Mouse (Mus musculus): Measurements from ENCODE around the gene Pds5a.
"Not testable (repeated sequence)": the region's sequence is repeated elsewhere in the genome, so short reads cannot be mapped to it uniquely, and the experiment has no call there.

Gene Pds5a

GRCm38 (mm10) chr5:65697836-65698758, at the start of gene Pds5a:
TSS of gene Pds5a (minus strand) at chr5:65698273.
- DNase-seq (ENCODE audit: low spot score), result peak; percentile 88

GRCm38 (mm10) chr5:65746908-65747307, 48.8 kb upstream of the Pds5a start:
- no peak for DNase-seq (ENCODE audit: low spot score)

GRCm38 (mm10) chr5:65739366-65739765, 41.3 kb upstream of the Pds5a start:
- DNase-seq (ENCODE audit: low spot score), result no peak

GRCm38 (mm10) chr5:65735601-65736000, 37.5 kb upstream of the Pds5a start:
- no peak for DNase-seq (ENCODE audit: low spot score)

GRCm38 (mm10) chr5:65731173-65732007, 33.3 kb upstream of the Pds5a start:
- DNase-seq (ENCODE audit: low spot score), result peak; percentile 61

GRCm38 (mm10) chr5:65724311-65725054, 26.4 kb upstream of the Pds5a start:
- peak; percentile 85 for DNase-seq (ENCODE audit: low spot score)

- DNase-seq (ENCODE audit: low spot score), result peak; percentile 26
Measured at GRCm38 (mm10) chr5:65718368-65718767, 20.3 kb upstream of the Pds5a start.

GRCm38 (mm10) chr5:65717903-65718211, 19.8 kb upstream of the Pds5a start:
- not testable (repeated sequence) for DNase-seq (ENCODE audit: low spot score)

GRCm38 (mm10) chr5:65717063-65717902, 19.2 kb upstream of the Pds5a start:
- DNase-seq (ENCODE audit: low spot score), result peak; percentile 24

- DNase-seq (ENCODE audit: low spot score), result no peak
Measured at GRCm38 (mm10) chr5:65715084-65715483, 17.0 kb upstream of the Pds5a start.

- DNase-seq (ENCODE audit: low spot score), result no peak
Measured at GRCm38 (mm10) chr5:65711463-65711862, 13.4 kb upstream of the Pds5a start.

GRCm38 (mm10) chr5:65710267-65710666, 12.2 kb upstream of the Pds5a start:
- DNase-seq (ENCODE audit: low spot score), result no peak

- DNase-seq (ENCODE audit: low spot score), result no peak
Measured at GRCm38 (mm10) chr5:65706979-65707378, 8.9 kb upstream of the Pds5a start.

GRCm38 (mm10) chr5:65706171-65706570, 8.1 kb upstream of the Pds5a start:
- DNase-seq (ENCODE audit: low spot score), result no peak

- no peak for DNase-seq (ENCODE audit: low spot score)
Measured at GRCm38 (mm10) chr5:65704765-65705678, 6.9 kb upstream of the Pds5a start.

GRCm38 (mm10) chr5:65703261-65703660, 5.2 kb upstream of the Pds5a start:
- DNase-seq (ENCODE audit: low spot score), result no peak

- no peak for DNase-seq (ENCODE audit: low spot score)
Measured at GRCm38 (mm10) chr5:65700102-65700501, 2.0 kb upstream of the Pds5a start.

- no peak for DNase-seq (ENCODE audit: low spot score)
Measured at GRCm38 (mm10) chr5:65699146-65699545, 1.1 kb upstream of the Pds5a start.

- no peak for DNase-seq (ENCODE audit: low spot score)
Measured at GRCm38 (mm10) chr5:65698759-65699136, 675 bp upstream of the Pds5a start.

GRCm38 (mm10) chr5:65697486-65697835, 612 bp downstream of the Pds5a start:
- DNase-seq (ENCODE audit: low spot score), result peak; percentile 72

Data from yolk sac, embryonic 10.5 days (tissue).